Mouse (Mus musculus) layer of hippocampus, adult 11-12 months (tissue): ENCODE results near the gene Rnf212b.
"Not testable (repeated sequence)": the region's sequence is repeated elsewhere in the genome, so short reads cannot be mapped to it uniquely, and the experiment has no call there.

Source experiments
- DNase-seq: peaks from one replicate; pipeline ENCODE4 v3.0.0; 2022; ENCODE audit warnings: low spot score

Rnf212b gene

GRCm38 (mm10) chr14:54813991-54814390 lies at the start of gene Rnf212b:
Gene Rnf212b, plus strand, starts transcription at chr14:54814141.
- no peak for DNase-seq

DNA sequence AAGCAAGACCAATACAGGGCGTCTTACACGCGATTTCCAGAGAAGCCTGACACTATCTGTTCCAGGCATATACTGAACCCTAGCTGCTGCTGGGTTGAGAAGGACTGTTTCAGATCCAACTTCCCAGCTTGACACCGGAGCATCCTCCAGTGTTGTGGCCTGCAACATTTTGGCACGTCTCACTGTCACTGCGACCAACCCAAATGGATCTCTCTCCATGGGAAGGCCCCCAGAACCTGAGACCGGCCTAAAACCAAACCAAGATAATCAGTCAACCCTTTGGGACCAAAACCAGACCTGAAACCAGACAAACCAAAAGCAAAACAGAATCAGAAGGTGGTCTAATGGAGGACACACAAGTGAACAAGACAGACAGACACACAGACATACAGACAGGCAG lies 47.0 kb upstream of the Rnf212b start:
- not testable (repeated sequence) for DNase-seq

GRCm38 (mm10) chr14:54768314-54769067 lies 45.5 kb upstream of the Rnf212b start:
- DNase-seq, result no peak

- no peak for DNase-seq
These were observed 44.9 kb upstream of the Rnf212b start for GRCm38 (mm10) chr14:54769068-54769425.

DNA sequence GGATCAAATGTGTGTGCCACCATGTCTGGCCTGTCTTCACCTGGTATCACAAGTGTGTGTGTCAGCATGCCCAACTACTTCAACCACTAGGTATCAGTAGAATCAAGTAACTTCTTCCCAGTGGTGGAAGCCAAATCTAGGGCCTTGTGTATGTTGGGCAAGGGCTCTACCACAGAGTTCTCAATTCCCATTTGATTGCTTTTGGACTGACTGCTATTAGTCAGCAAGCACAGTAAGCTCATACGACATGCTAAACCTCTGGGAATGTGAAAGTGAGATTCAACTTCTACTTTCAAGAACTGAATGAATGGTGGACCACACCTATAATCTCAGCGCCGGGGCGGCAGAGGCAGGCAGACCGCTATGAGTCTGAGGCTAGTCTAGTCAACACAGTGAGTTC lies 43.6 kb upstream of the Rnf212b start:
- no peak for DNase-seq

GRCm38 (mm10) chr14:54772333-54772856 lies 41.5 kb upstream of the Rnf212b start:
- DNase-seq, result peak; percentile 76

DNA sequence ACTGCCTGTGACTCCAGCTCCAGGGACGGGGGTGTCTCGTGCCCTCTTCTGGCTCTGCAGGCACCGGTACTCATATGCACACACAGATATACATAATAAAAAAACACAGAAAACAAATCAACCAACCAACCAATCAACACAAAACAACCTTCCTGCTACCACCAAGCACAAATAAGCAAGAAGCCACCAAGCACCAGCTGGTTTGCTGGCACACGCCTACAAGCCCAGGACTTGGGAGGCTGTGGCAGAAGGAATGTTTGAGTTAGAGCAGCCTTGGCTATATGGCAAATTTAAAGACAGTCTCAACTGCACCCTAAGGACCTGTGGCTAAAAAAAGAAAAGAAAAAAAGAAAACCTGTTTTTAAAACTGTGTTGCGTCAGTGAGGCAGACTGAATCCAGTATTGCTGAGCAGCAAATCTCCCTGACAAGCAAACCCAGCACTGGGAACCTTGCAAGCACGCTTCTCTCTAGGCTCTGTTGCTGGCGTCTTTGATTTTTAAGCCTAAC lies 38.4 kb upstream of the Rnf212b start:
- DNase-seq, result no peak

DNA sequence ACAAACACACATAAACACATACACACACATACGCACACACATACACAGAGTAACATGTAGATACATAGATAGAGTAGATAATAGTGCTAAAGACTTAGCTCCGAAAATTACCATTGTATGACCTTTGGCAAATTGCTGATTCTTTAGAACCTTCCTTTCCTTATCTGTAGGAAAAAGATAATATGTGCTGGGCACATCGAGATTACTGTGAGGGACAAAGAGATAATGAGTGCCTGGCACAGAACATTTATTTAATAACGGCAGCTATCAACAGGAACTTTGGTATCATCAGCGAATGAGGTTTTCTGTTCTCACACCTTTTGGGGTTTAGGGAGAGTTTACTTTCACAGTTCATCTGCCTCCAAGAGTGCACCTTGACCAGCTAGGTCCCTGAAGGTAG lies 37.2 kb upstream of the Rnf212b start:
- DNase-seq, result no peak

DNA sequence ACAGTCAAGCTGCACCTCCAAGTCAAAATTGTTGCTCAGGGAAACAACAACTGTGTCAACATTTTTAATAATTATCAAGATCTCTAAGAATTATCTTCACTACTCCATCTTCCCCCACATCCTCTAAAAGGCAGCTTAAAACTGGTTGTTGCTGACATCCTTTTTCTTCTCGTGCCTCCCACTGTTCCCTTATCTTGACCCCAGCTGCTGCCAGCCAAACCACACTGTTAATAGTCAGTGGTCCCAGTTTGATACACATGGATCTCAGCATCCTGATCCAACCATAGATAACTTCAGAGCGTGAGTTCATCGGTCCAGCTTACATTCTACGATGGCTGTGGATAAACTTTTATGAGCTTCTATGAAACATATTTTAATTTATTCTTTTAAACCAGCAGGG lies 36.0 kb upstream of the Rnf212b start:
- DNase-seq, result no peak

GRCm38 (mm10) chr14:54780084-54780483 lies 33.9 kb upstream of the Rnf212b start:
- no peak for DNase-seq

- DNase-seq, result peak; percentile 68
These were observed 32.9 kb upstream of the Rnf212b start for GRCm38 (mm10) chr14:54780836-54781609.

GRCm38 (mm10) chr14:54781610-54782365 lies 32.2 kb upstream of the Rnf212b start, which contains the start of gene Slc7a8:
Gene Slc7a8, minus strand, starts transcription at chr14:54781946.
- peak; percentile 78 for DNase-seq

DNA sequence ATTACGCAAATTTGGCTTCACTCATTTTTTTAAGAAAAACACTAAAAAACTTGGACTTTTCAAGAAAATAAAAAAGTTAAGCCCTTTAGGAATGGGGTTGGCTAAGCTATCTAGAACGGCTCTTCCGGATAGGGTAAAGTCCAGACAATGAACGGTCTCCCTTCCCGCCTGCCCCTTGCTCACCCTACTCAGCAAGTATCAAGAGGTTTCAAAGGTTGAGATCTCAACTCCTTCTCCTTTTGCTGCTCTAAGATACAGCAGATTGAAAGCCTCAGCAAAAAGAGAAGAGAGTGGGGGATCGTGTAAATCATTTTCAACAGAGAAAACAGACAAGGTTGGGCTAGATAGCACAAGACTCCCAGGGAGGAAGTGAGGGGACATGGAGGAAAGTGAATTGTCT lies 31.0 kb upstream of the Rnf212b start:
- no peak for DNase-seq

GRCm38 (mm10) chr14:54785898-54786297 lies 28.0 kb upstream of the Rnf212b start:
- DNase-seq, result peak; percentile 71

DNA sequence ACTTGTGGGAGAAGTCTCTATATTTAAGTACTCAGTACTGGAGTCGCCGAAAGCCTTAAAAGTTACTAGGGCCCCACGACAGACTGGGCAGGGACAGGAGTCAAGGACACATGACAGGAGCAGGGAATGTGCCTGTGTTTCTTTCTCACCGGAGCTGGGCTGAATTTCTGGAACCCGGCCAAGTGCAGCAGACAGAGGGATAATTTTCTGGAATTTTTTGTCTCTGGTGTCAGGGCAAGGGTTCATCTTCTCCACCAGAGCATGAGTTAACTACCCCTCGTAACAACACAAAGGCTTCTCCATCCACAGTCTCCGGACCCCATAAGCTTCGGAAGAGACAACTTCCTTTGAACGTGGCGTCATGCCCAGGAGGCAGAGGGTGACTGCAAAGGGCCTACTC lies 27.5 kb upstream of the Rnf212b start:
- no peak for DNase-seq

DNA sequence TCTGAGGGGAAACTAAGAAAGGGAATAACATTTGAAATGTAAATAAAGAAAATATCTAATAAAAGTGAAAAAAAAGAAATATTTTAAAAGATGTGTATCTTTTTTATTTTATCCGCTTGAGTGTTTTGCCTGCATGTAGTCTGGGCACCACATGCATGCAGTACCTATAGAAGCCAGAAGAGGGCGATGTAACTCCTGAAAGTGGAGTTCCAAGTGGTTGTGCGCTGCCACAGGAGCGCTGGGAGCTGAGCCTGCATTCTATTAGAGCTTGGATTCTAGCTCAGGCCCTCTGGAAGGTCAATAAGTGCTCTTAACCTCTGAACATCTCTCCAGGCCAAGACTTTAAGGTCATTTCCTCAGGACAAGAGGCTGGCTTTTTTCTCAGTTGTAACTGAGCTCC lies 26.7 kb upstream of the Rnf212b start:
- DNase-seq, result no peak

GRCm38 (mm10) chr14:54788231-54788630 lies 25.7 kb upstream of the Rnf212b start:
- no peak for DNase-seq

DNA sequence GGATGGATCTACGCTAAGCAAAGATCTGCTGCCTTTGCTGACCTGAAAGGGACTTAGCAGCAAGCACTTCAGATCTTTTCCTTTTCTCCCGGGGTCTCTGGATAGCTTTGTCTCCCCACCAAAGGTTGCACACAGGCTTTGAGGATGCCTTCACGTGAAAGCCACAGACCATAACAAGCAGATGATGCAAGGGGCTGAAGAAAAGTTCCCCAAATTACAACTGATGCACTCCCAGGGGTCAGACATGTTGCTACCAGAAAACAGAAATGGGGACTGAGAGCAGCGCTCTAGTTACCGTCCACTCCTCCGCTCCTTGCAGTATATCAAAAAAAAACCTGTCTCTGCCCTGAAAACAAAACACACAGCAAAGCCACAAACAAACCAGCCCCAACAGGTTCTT lies 21.8 kb upstream of the Rnf212b start:
- DNase-seq, result no peak

DNA sequence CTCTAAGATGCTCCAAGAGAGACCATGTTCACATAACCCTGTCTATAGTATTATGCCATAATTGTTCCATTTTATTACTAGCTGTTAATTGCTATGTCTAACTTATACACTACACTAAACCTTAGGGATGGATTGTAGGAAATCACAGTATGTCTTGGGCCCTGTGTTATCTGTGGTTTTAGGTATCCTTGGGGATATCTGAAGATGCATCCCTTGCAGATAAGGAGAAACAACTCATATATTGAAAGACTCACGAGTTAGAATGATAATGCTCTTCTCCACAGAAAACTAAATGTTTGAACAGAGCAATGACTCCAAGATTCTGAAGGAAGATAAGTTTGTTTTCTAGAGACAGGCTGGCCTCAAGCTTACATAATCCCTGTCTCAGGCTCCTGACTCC lies 20.6 kb upstream of the Rnf212b start:
- no peak for DNase-seq

DNA sequence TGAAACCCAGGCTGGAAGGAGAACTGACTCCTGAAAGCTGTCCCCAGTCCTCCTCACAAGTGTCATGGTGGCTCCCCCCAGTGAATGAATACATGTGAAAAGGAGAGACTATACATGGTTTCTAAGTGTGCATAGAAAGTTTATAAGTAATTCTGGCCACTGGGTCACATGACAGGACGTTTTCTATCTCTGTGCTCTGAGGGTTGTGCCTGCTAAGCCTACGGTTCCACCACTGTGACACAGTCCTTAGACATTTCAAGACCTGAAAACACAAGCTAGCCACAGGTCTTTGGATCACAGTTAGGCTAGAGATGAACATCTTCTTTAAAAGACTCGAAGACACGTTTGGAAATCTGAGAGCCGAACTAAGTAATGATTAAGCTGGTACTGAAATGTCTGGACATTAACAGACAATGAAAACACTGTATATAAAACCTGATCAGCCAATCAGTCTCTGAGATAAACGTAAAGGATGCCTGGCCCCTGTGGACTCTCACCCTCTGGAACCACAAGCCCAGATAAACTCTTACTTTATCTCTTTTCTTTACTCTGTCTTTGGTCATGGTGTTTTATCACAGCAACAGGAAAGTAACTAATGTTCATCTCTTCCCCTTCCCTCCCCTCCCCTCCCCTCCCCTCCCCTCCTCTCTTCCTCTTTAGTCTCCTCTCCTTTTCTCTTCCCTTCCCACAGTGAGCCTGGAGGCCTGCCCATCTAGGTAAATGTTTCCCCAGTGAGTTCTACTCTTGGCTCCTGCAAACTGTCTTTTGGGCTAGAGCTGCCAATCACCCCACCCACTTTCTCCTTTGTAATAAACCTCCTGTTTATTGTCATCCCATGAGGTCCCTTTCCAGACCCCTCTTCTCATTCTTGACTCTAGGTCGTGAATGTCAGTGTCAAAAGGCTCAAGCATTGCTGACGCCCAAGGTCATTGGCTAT lies 19.8 kb upstream of the Rnf212b start:
- DNase-seq, result no peak

DNA sequence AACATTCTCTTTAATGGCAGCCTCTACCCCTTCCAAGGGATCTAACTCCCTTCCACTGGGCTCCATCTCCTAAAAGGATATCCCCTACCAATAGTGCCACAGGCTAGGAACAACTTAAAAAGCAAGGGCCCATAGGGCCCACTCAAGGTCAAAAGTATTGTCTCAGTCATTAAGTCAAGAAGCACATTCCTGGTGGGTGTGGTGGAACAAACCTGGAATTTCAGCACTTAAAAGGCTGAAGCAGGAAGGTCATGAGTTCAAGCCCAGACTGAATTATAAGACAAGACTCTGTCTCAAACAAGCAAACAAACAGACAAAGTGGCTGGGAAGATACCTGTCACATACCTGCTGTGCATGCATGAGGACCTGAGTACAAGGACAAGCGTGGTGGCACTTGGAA lies 18.0 kb upstream of the Rnf212b start:
- DNase-seq, result no peak
